Mouse (Mus musculus): Measurements from ENCODE around the gene Scfd2.

DNA sequence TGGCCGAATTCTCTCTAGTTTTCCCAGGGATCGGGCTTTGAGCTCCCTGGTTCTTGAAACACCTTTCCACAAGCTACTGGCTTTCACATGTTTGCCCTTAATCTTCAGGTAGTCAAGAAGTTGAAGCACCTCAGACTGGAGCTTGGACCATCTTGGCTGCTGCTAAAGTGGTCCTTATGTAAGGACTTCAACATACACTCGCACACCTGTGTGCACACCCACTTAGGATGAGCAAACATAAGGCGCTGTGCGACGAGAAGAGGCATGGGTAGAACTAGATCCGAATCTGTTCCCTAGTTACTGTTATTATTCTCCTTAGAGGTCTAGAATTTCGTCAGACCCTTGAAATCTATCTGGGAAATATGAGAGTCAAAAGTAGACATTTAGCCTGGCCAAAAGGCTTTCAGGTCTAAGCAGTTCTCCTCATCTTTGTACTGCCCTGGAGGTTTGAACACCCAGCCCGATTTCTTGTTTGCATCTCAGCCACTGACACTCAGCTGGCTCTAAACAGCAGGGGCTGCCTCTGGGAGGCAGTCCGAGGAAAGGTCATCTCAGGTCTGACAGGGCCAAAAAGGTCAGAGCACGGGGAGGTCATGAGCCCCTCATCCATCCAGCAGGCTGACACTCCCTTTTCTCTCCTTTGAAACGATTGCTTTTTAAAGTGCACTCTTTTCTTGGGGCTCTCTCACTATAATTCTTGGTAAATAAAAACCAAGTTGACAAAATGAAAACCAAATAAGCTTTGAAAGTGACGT is 290.5 kb downstream of the Scfd2 start:
- TF ChIP-seq CTCF (IDR thresholded peaks at IDR 0.05; ENCODE audit: low read depth, low read length) (no peak), POLR2A (IDR thresholded peaks at IDR 0.05; ENCODE audit: extremely low read depth, insufficient read depth, low read length) (no peak)

Measured in liver, adult 2 months (tissue).